Mouse (Mus musculus): Measurements from ENCODE around the gene Ppfibp2. TPM values are rescaled to one million over a fixed set of nuclear protein-coding genes. Genes with fewer than 3 reads are reported as not detected.

The Ppfibp2 gene
- total RNA-seq (2021) = 1 to 10 TPM; 3.5 to 4.5 TPM
- long read RNA-seq, partial matches to known transcripts = 3 of 6 reads
- long read RNA-seq, other reads (novel, unspliced or antisense) = 3 of 6 reads

GRCm38 (mm10) chr7:107594857-107595402 is at the start of gene Ppfibp2:
TSS of gene Ppfibp2 (plus strand) at chr7:107595207.
- peak; percentile 85 to 89 for DNase-seq (ENCODE audit: low spot score in 2 of 2)

- no peak for DNase-seq (ENCODE audit: low spot score in 2 of 2)
Observed at GRCm38 (mm10) chr7:107547872-107548271, 47.1 kb upstream of the Ppfibp2 start.

- DNase-seq (ENCODE audit: low spot score in 2 of 2) = no peak
Observed at GRCm38 (mm10) chr7:107553461-107553860, 41.5 kb upstream of the Ppfibp2 start.

- peak; percentile 14 to 20 for DNase-seq (ENCODE audit: low spot score in 2 of 2)
Observed at GRCm38 (mm10) chr7:107555906-107556305, 39.1 kb upstream of the Ppfibp2 start.

- no peak for DNase-seq (ENCODE audit: low spot score in 2 of 2)
Observed at GRCm38 (mm10) chr7:107560675-107561074, 34.3 kb upstream of the Ppfibp2 start.

GRCm38 (mm10) chr7:107561584-107561983 is 33.4 kb upstream of the Ppfibp2 start:
- DNase-seq (ENCODE audit: low spot score in 2 of 2) = no peak

- DNase-seq (ENCODE audit: low spot score in 2 of 2) = no peak
Observed at GRCm38 (mm10) chr7:107563727-107564126, 31.3 kb upstream of the Ppfibp2 start.

- peak; percentile 9 to 18 for DNase-seq (ENCODE audit: low spot score in 2 of 2)
Observed at GRCm38 (mm10) chr7:107567261-107567671, 27.7 kb upstream of the Ppfibp2 start, which contains the start of gene Olfml1. TSS of gene Olfml1 (plus strand) at chr7:107567446.

GRCm38 (mm10) chr7:107567674-107568073 is 27.3 kb upstream of the Ppfibp2 start:
- DNase-seq (ENCODE audit: low spot score in 2 of 2) = no peak

GRCm38 (mm10) chr7:107568971-107569370 is 26.0 kb upstream of the Ppfibp2 start:
- DNase-seq (ENCODE audit: low spot score in 2 of 2) = no peak

- DNase-seq (ENCODE audit: low spot score in 2 of 2) = no peak
Observed at GRCm38 (mm10) chr7:107573856-107574255, 21.2 kb upstream of the Ppfibp2 start.

- no peak for DNase-seq (ENCODE audit: low spot score in 2 of 2)
Observed at GRCm38 (mm10) chr7:107574276-107574675, 20.7 kb upstream of the Ppfibp2 start.

GRCm38 (mm10) chr7:107592641-107593040 is 2.4 kb upstream of the Ppfibp2 start:
- DNase-seq (ENCODE audit: low spot score in 2 of 2) = no peak

- DNase-seq (ENCODE audit: low spot score in 2 of 2) = no peak
Observed at GRCm38 (mm10) chr7:107593904-107594303, 1.1 kb upstream of the Ppfibp2 start.

GRCm38 (mm10) chr7:107594325-107594856 is 616 bp upstream of the Ppfibp2 start:
- DNase-seq (ENCODE audit: low spot score in 2 of 2) = peak; percentile 39 to 61

GRCm38 (mm10) chr7:107595426-107595825 is 419 bp downstream of the Ppfibp2 start:
- no peak for DNase-seq (ENCODE audit: low spot score in 2 of 2)

- DNase-seq (ENCODE audit: low spot score in 2 of 2) = no peak
Observed at GRCm38 (mm10) chr7:107596753-107597152, 1.7 kb downstream of the Ppfibp2 start.

- DNase-seq (ENCODE audit: low spot score in 2 of 2) = no peak
Observed at GRCm38 (mm10) chr7:107597956-107598355, 2.9 kb downstream of the Ppfibp2 start.

- no peak for DNase-seq (ENCODE audit: low spot score in 2 of 2)
Observed at GRCm38 (mm10) chr7:107600651-107601050, 5.6 kb downstream of the Ppfibp2 start.

GRCm38 (mm10) chr7:107602505-107602904 is 7.5 kb downstream of the Ppfibp2 start:
- no peak for DNase-seq (ENCODE audit: low spot score in 2 of 2)

GRCm38 (mm10) chr7:107602913-107603312 is 7.9 kb downstream of the Ppfibp2 start:
- DNase-seq (ENCODE audit: low spot score in 2 of 2) = no peak

- DNase-seq (ENCODE audit: low spot score in 2 of 2) = no peak
Observed at GRCm38 (mm10) chr7:107607766-107608165, 12.8 kb downstream of the Ppfibp2 start.

GRCm38 (mm10) chr7:107609622-107610255 is 14.7 kb downstream of the Ppfibp2 start:
- no peak for DNase-seq (ENCODE audit: low spot score in 2 of 2)

All from layer of hippocampus, postnatal 10 days (tissue).